Comparison of ENCODE assay signal across 8 mouse cellular contexts in the genomic region with DNA sequence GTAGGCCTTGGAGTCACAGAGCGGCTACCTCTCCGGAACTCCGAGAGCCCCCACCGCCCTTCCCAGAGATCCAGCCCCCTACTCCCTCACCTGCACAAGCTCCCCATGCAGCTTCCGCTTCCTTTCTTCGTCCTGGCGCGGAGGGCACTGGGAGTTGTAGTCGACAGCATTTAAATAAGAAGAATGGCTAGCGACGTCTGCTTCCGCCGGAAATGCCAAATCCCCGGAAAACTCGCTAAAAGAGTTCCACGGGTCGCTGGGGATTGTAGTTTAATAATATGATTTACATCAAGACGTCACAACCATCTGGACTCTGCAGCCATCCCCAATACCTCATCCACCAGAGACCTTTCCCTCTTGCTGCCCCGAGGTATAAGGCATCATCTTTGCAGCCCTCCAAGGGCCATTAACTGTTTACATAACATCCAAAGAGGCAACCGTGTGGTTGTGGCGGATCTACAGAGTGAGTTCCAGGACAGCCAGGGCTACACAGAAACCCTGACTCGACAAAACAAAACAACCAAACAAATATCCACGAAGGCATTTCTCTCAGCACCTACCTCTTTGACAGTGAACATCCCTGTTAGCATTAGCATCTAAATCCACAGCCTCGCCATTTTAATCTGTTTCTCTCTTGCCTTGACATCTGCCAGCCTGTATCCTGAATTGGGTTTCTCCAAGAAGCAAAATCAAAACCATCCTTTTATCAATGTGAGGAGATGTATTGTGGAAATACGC. TPM values are rescaled to one million over a fixed set of nuclear protein-coding genes. Genes with fewer than 3 reads are reported as not detected.
DNase-seq lines count a peak whose midpoint lies in the region; ATAC-seq and TF ChIP-seq lines count a peak whose summit lies in the region.

No protein-coding gene starts in this region.

- no peak for TF ChIP-seq EP300 in ES-Bruce4 (IDR thresholded peaks at IDR 0.05; ENCODE audit: insufficient read depth, low read depth, low read length)
- TF ChIP-seq EP300 in liver, postnatal 0 days (IDR thresholded peaks at IDR 0.05; ENCODE audit: low read depth) = no peak

- DNase-seq in heart, postnatal 10 days = peak; percentile 93 to 95
- peak; percentile 95 for DNase-seq in large intestine, adult 2 months (ENCODE audit: low read depth, low spot score)
- DNase-seq in liver, postnatal 0 days = peak; percentile 89
- peak; percentile 90 for DNase-seq in thymus, adult 2 months

- 7% methylated on average over 25 of the region's 25 CpGs for WGBS in forebrain, embryonic 13.5 days
- 9% methylated on average over 25 of the region's 25 CpGs for WGBS in large intestine, adult 2 months
- 11% methylated on average over 25 of the region's 25 CpGs for WGBS in liver, postnatal 0 days (ENCODE audit: insufficient replicate concordance)
- whole genome bisulfite sequencing in neural tube, embryonic 14.5 days = 8% methylated on average over 25 of the region's 25 CpGs
- WGBS in thymus, adult 2 months = 14% methylated on average over 25 of the region's 25 CpGs

- H3K9ac ChIP-seq in ES-Bruce4 (ENCODE audit: low read depth, poor library complexity, severe bottlenecking) = peak overlapping the region; percentile 84
- H3K9ac ChIP-seq in forebrain, embryonic 13.5 days = peak overlapping the region; percentile 73
- peak overlapping the region; percentile 69 for H3K9ac ChIP-seq in liver, postnatal 0 days (replicated peaks)
- peak overlapping the region; percentile 51 for H3K9ac ChIP-seq in neural tube, embryonic 14.5 days (replicated peaks; ENCODE audit: low read depth, low read length)

- ATAC-seq in cerebellum, adult (ENCODE audit: insufficient number of reproducible peaks, low FRiP score, low TSS enrichment) = peak; percentile 86
- peak; percentile 92 for ATAC-seq in forebrain, embryonic 13.5 days
- ATAC-seq in liver, postnatal 0 days = peak; percentile 87
- peak; percentile 83 for ATAC-seq in neural tube, embryonic 14.5 days (ENCODE audit: low read depth)

- no peaks in the 10 kb centered on the region for H3K27me3 ChIP-seq in ES-Bruce4 (ENCODE audit: control insufficient read depth, insufficient read depth, low read length, poor library complexity, severe bottlenecking)
- H3K27me3 ChIP-seq in forebrain, embryonic 13.5 days = peaks cover 33% of the 10 kb centered on the region
- peaks cover 14% of the 10 kb centered on the region for H3K27me3 ChIP-seq in liver, postnatal 0 days (ENCODE audit: insufficient read depth, low read length)
- H3K27me3 ChIP-seq in neural tube, embryonic 14.5 days (ENCODE audit: control insufficient read depth, insufficient read depth, low read length) = no peaks in the 10 kb centered on the region
- peaks cover 7% of the 10 kb centered on the region; the same call in 1 of the 2 replicates for H3K27me3 ChIP-seq in thymus, adult 2 months (ENCODE audit: control insufficient read depth, insufficient read depth, low read length)

- H3K9me3 ChIP-seq in ES-Bruce4 (replicated peaks; ENCODE audit: control insufficient read depth, insufficient read depth, low read length, poor library complexity, severe bottlenecking) = no peaks in the 10 kb centered on the region
- no peaks in the 10 kb centered on the region for H3K9me3 ChIP-seq in forebrain, embryonic 13.5 days (replicated peaks)
- no peaks in the 10 kb centered on the region for H3K9me3 ChIP-seq in liver, postnatal 0 days (ENCODE audit: low read length)
- H3K9me3 ChIP-seq in neural tube, embryonic 14.5 days (ENCODE audit: control insufficient read depth, low read length) = no peaks in the 10 kb centered on the region

- no peaks in the 10 kb centered on the region for H3K4me1 ChIP-seq in ES-Bruce4 (ENCODE audit: control insufficient read depth, insufficient read depth, low read length)
- H3K4me1 ChIP-seq in forebrain, embryonic 13.5 days = peaks cover 14% of the 10 kb centered on the region
- peaks cover 18% of the 10 kb centered on the region for H3K4me1 ChIP-seq in liver, postnatal 0 days (ENCODE audit: insufficient read depth)
- H3K4me1 ChIP-seq in neural tube, embryonic 14.5 days (ENCODE audit: control insufficient read depth, insufficient read depth, low read length) = peaks cover 32% of the 10 kb centered on the region
- peaks cover 5% of the 10 kb centered on the region for H3K4me1 ChIP-seq in thymus, adult 2 months (replicated peaks; ENCODE audit: control insufficient read depth, insufficient read depth, low read length)

- TF ChIP-seq CTCF in ES-Bruce4 (IDR thresholded peaks at IDR 0.05; ENCODE audit: low read depth, low read length) = no peak
- no peak for TF ChIP-seq CTCF in liver, postnatal 0 days (IDR thresholded peaks at IDR 0.05; ENCODE audit: low read depth)
- no peak for TF ChIP-seq CTCF in thymus, adult 2 months (IDR thresholded peaks at IDR 0.05; ENCODE audit: borderline replicate concordance, control insufficient read depth, extremely low read depth, insufficient read depth, low read length, poor library complexity)

- H3K4me3 ChIP-seq in ES-Bruce4 (ENCODE audit: low read depth, low read length) = peak overlapping the region; percentile 74
- peak overlapping the region; percentile 64 for H3K4me3 ChIP-seq in forebrain, embryonic 13.5 days
- peak overlapping the region; percentile 81 for H3K4me3 ChIP-seq in liver, postnatal 0 days (ENCODE audit: low read depth, low read length)
- H3K4me3 ChIP-seq in neural tube, embryonic 14.5 days (ENCODE audit: low read depth, low read length) = peak overlapping the region; percentile 45
- peak overlapping the region; percentile 72 for H3K4me3 ChIP-seq in thymus, adult 2 months (ENCODE audit: control insufficient read depth, insufficient read depth, low read length)

- intact Hi-C loops in heart, postnatal 10 days (cut with DNase I) = no loop called here

- H3K27ac ChIP-seq in ES-Bruce4 (ENCODE audit: insufficient read depth, low read length) = no peak overlapping the region
- H3K27ac ChIP-seq in forebrain, embryonic 13.5 days = no peak overlapping the region
- H3K27ac ChIP-seq in liver, postnatal 0 days (ENCODE audit: low read depth) = no peak overlapping the region
- H3K27ac ChIP-seq in neural tube, embryonic 14.5 days (ENCODE audit: low read depth, low read length) = peak overlapping the region; percentile 56
- H3K27ac ChIP-seq in thymus, adult 2 months (ENCODE audit: control insufficient read depth, insufficient read depth, low read length) = no peak overlapping the region

- peak; percentile 80 for TF ChIP-seq POLR2A in ES-Bruce4 (IDR thresholded peaks at IDR 0.05; ENCODE audit: insufficient read depth, low read length)
- TF ChIP-seq POLR2A in thymus, adult 2 months (IDR thresholded peaks at IDR 0.05; ENCODE audit: control insufficient read depth, extremely low read depth, insufficient read depth, low read length, poor library complexity) = peak; percentile 57; the same call in 1 of the 2 replicates

- no peaks in the 10 kb centered on the region for H3K36me3 ChIP-seq in ES-Bruce4 (ENCODE audit: control insufficient read depth, insufficient read depth, low read length, poor library complexity, severe bottlenecking)
- no peaks in the 10 kb centered on the region for H3K36me3 ChIP-seq in forebrain, embryonic 13.5 days (ENCODE audit: poor library complexity, severe bottlenecking)
- no peaks in the 10 kb centered on the region for H3K36me3 ChIP-seq in liver, postnatal 0 days (replicated peaks; ENCODE audit: insufficient read depth, low read length)
- H3K36me3 ChIP-seq in neural tube, embryonic 14.5 days (ENCODE audit: control insufficient read depth, insufficient read depth, low read length) = no peaks in the 10 kb centered on the region
- H3K36me3 ChIP-seq in thymus, adult 2 months (ENCODE audit: control insufficient read depth, insufficient read depth, low read length) = no peaks in the 10 kb centered on the region

- peak overlapping the region; percentile 71 for H3K4me2 ChIP-seq in forebrain, embryonic 13.5 days
- H3K4me2 ChIP-seq in liver, postnatal 0 days (ENCODE audit: low read depth, low read length) = peak overlapping the region; percentile 79
- peak overlapping the region; percentile 49 for H3K4me2 ChIP-seq in neural tube, embryonic 14.5 days (ENCODE audit: low read depth, low read length)

RNA-seq across cellular contexts. Expression of gene Smug1, which starts 3.5 kb away (rescaled TPM):
- polyA plus RNA-seq in ES-Bruce4 (2011; ENCODE audit: insufficient read depth, insufficient read length, low read depth, missing spikeins) = 13.5 and 15.3 TPM in 2 replicates
- 24.4 and 27.3 TPM in 2 replicates for polyA plus RNA-seq in forebrain, embryonic 13.5 days (2015; fragmentation: Nextera tagmentation; extraction: Ambion mirVana)
- 10 to 100 TPM; 13.7 to 16.1 TPM for total RNA-seq in heart, postnatal 10 days (2021)
- 12.5 and 19.8 TPM in 2 replicates for polyA plus RNA-seq in large intestine, adult 2 months (2012; rRNA removed)
- 3.6 and 3.8 TPM in 2 replicates for polyA plus RNA-seq in liver, postnatal 0 days (2015; fragmentation: Nextera tagmentation; extraction: Ambion mirVana)
- 19.2 and 28.0 TPM in 2 replicates for polyA plus RNA-seq in neural tube, embryonic 14.5 days (2014; fragmentation: Nextera tagmentation; extraction: Ambion mirVana)
- polyA plus RNA-seq in thymus, adult 2 months (2012; rRNA removed) = 24.2 and 25.1 TPM in 2 replicates
